9 mouse cellular contexts compared by ENCODE assay signal in the genomic region with DNA sequence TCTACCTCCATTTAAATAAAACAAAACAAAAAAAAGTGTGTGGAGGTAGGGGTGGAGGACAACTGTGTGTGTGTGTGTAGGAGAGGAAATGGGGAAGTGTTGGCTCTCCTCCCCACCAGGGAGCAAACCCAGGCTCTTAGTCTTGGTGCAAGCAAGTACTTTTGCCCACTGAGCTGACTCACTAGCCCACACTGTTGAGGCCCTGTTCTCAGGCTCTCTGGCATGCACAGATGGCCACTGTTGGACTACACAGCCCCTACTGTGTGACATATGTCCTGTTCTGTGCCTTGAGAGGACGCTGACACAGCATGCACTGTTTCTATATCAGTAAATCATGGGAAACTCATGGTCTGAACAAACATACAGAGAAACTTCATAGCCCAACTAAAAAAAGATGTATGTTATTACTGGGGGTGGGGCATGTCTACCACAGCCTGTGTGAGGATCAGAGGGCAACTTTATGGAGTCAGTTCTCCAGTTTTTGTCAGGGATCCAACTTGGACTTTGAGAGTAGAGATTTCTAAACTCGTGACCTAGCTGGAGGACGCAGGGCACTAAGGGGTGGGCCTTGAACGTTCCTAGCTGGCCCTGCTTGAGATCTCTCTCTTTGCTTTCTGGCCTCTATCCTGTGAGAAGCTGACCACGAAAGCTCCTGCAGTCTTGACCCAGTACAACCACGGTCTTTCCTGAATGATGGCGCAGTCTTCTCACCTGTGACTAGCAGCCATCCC. TPM values are rescaled to one million over a fixed set of nuclear protein-coding genes. Genes with fewer than 3 reads are reported as not detected.
DNase-seq lines count a peak whose midpoint lies in the region; ATAC-seq lines count a peak whose summit lies in the region.
"Had no signal": no experiment of that assay in that cellular context is flagged by ENCODE, and none has a peak within 500 bp of the region (broad histone marks: within the 10 kb centered on the region; RNA-seq: fewer than 3 reads in every experiment).

No protein-coding gene starts in this region.

- 57% methylated on average over 7 of the region's 7 CpGs for WGBS in liver, embryonic 16.5 days (ENCODE audit: insufficient replicate concordance)
- 81% methylated on average over 7 of the region's 7 CpGs for WGBS in heart, embryonic 12.5 days

- peak; percentile 56 for DNase-seq in layer of hippocampus, adult 9-11 months
- DNase-seq in layer of hippocampus, postnatal 14 days (ENCODE audit: low spot score in 2 of 2), result no peak
- peak; percentile 69 for DNase-seq in cerebellum, adult 11 months
- DNase-seq in right cerebral cortex, adult 2 months (ENCODE audit: low spot score in 2 of 2), result no peak
- DNase-seq in lung, postnatal 36 days, result no peak

- no peak overlapping the region for H3K4me3 ChIP-seq in liver, embryonic 16.5 days (ENCODE audit: low read depth, low read length)
- no peak overlapping the region for H3K4me3 ChIP-seq in heart, embryonic 12.5 days
- H3K4me3 ChIP-seq: erythroblast, embryonic 14.5 days had no signal

- no peaks in the 10 kb centered on the region for H3K9me3 ChIP-seq in liver, embryonic 16.5 days (replicated peaks; ENCODE audit: control insufficient read depth, low read length)
- no peaks in the 10 kb centered on the region for H3K9me3 ChIP-seq in heart, embryonic 12.5 days (replicated peaks)

- H3K27ac ChIP-seq in liver, embryonic 16.5 days (ENCODE audit: low read length), result peak overlapping the region; percentile 73
- H3K27ac ChIP-seq in heart, embryonic 12.5 days (ENCODE audit: poor library complexity, severe bottlenecking), result no peak overlapping the region

- H3K36me3 ChIP-seq in liver, embryonic 16.5 days (ENCODE audit: control insufficient read depth, insufficient read depth), result peaks cover 23% of the 10 kb centered on the region
- peaks cover 82% of the 10 kb centered on the region for H3K36me3 ChIP-seq in heart, embryonic 12.5 days

- peaks cover 12% of the 10 kb centered on the region for H3K4me1 ChIP-seq in liver, embryonic 16.5 days (ENCODE audit: control insufficient read depth, low read depth, low read length)
- H3K4me1 ChIP-seq in heart, embryonic 12.5 days (replicated peaks), result peaks cover 13% of the 10 kb centered on the region

- no peak overlapping the region for H3K4me2 ChIP-seq in liver, embryonic 16.5 days (ENCODE audit: low read depth, low read length)
- no peak overlapping the region for H3K4me2 ChIP-seq in heart, embryonic 12.5 days

- ATAC-seq in hematopoietic stem cell, adult 5-6 weeks (replicated peaks in 1 of 2; ENCODE audit: insufficient read depth in 1 of 2, low FRiP score in 2 of 2, low TSS enrichment in 1 of 2, low read depth in 1 of 2, poor library complexity in 2 of 2, severe bottlenecking in 2 of 2), result peak; percentile 19 to 33; a peak in 1 of 4 replicates
- ATAC-seq in liver, embryonic 16.5 days (ENCODE audit: low read depth), result peak; percentile 58
- no peak for ATAC-seq in heart, embryonic 12.5 days (ENCODE audit: insufficient number of reproducible peaks, low FRiP score)

- H3K27me3 ChIP-seq in liver, embryonic 16.5 days (ENCODE audit: control insufficient read depth, insufficient read depth, low read depth, low read length), result no peaks in the 10 kb centered on the region
- no peaks in the 10 kb centered on the region for H3K27me3 ChIP-seq in heart, embryonic 12.5 days (replicated peaks)

- H3K9ac ChIP-seq in liver, embryonic 16.5 days (ENCODE audit: low read depth, low read length), result no peak overlapping the region
- no peak overlapping the region for H3K9ac ChIP-seq in heart, embryonic 12.5 days

RNA-seq across cellular contexts. Expression of a gene that starts 10.9 kb away (rescaled TPM):
- total RNA-seq in layer of hippocampus, postnatal 14 days (2021), result 1 to 10 TPM; 3.0 to 3.1 TPM
- 12.1 and 13.4 TPM in 2 replicates for total RNA-seq in hematopoietic stem cell, adult 5-6 weeks (2017)
- polyA plus RNA-seq in liver, embryonic 16.5 days (2015; fragmentation: Nextera tagmentation; extraction: Ambion mirVana), result 5.3 and 5.9 TPM in 2 replicates
- polyA plus RNA-seq in heart, embryonic 12.5 days (2016; fragmentation: Nextera tagmentation; extraction: Ambion mirVana), result 19.6 and 29.4 TPM in 2 replicates

RNA-seq across cellular contexts. Expression of a gene that starts 20.5 kb away (rescaled TPM):
- 10 to 100 TPM; 46.2 to 49.3 TPM for total RNA-seq in layer of hippocampus, postnatal 14 days (2021)
- 0.99 and 1.6 TPM in 2 replicates for total RNA-seq in hematopoietic stem cell, adult 5-6 weeks (2017)
- 0.04 TPM in 2 replicates for polyA plus RNA-seq in liver, embryonic 16.5 days (2015; fragmentation: Nextera tagmentation; extraction: Ambion mirVana)
- polyA plus RNA-seq in heart, embryonic 12.5 days (2016; fragmentation: Nextera tagmentation; extraction: Ambion mirVana), result 0.14 and 0.15 TPM in 2 replicates
- polyA plus RNA-seq: erythroblast, embryonic 14.5 days had no signal

RNA-seq across cellular contexts. Expression of a gene that starts 24.3 kb away (rescaled TPM):
- total RNA-seq in layer of hippocampus, postnatal 14 days (2021), result 100 to 1,000 TPM; 149 to 163 TPM
- 80.2 and 111 TPM in 2 replicates for total RNA-seq in hematopoietic stem cell, adult 5-6 weeks (2017)
- 38.0 and 38.6 TPM in 2 replicates for polyA plus RNA-seq in liver, embryonic 16.5 days (2015; fragmentation: Nextera tagmentation; extraction: Ambion mirVana)
- 87.3 and 91.9 TPM in 2 replicates for polyA plus RNA-seq in heart, embryonic 12.5 days (2016; fragmentation: Nextera tagmentation; extraction: Ambion mirVana)

RNA-seq across cellular contexts. Expression of a gene that starts 43.9 kb away (rescaled TPM):
- 10 to 100 TPM; 72.5 to 74.5 TPM for total RNA-seq in layer of hippocampus, postnatal 14 days (2021)
- total RNA-seq in hematopoietic stem cell, adult 5-6 weeks (2017), result not detected in 2 replicates
- 0.02 and 0.05 TPM in 2 replicates for polyA plus RNA-seq in liver, embryonic 16.5 days (2015; fragmentation: Nextera tagmentation; extraction: Ambion mirVana)
- polyA plus RNA-seq in heart, embryonic 12.5 days (2016; fragmentation: Nextera tagmentation; extraction: Ambion mirVana), result 0.14 and 0.28 TPM in 2 replicates
- polyA plus RNA-seq: erythroblast, embryonic 14.5 days had no signal

RNA-seq across cellular contexts. Expression of a gene that starts 58.8 kb away (rescaled TPM):
- total RNA-seq in layer of hippocampus, postnatal 14 days (2021), result 10 to 100 TPM; 13.7 to 18.7 TPM
- total RNA-seq in hematopoietic stem cell, adult 5-6 weeks (2017), result 1.0 and 6.9 TPM in 2 replicates
- polyA plus RNA-seq in liver, embryonic 16.5 days (2015; fragmentation: Nextera tagmentation; extraction: Ambion mirVana), result 36.0 and 43.3 TPM in 2 replicates
- 36.8 and 38.2 TPM in 2 replicates for polyA plus RNA-seq in heart, embryonic 12.5 days (2016; fragmentation: Nextera tagmentation; extraction: Ambion mirVana)

Comparison
In these comparisons a context has a peak if more than half of its experiments do, and no peak if none do; other contexts are left out.
1. DNase-seq: peak in layer of hippocampus, adult 9-11 months (single experiment) and cerebellum, adult 11 months (single experiment); none in layer of hippocampus, postnatal 14 days (0 of 2), right cerebral cortex, adult 2 months (0 of 2) and lung, postnatal 36 days (single experiment).
2. RNA of a gene that starts 20.5 kb away (total RNA-seq): 46.2 to 49.3 TPM in layer of hippocampus, postnatal 14 days; 0.99 to 1.6 TPM in hematopoietic stem cell, adult 5-6 weeks; every median in the first group is over 10 times any median in the second.